Mouse (Mus musculus) frontal cortex, postnatal 10 days (tissue): Measurements from ENCODE around the gene Fras1.
A peak's percentile ranks its signal among the peaks of the same experiment; 100 is the strongest.

Source experiments
- DNase-seq, 2 experiments: peaks; one replicate each; pipeline ENCODE4 v3.0.0; 2022; ENCODE audit warnings: low spot score in 2 of 2, mixed read lengths in 1 of 2

The Fras1 gene

GRCm38 (mm10) chr5:96682777-96683176, 309.0 kb downstream of the Fras1 start:
- no peak for DNase-seq

DNA sequence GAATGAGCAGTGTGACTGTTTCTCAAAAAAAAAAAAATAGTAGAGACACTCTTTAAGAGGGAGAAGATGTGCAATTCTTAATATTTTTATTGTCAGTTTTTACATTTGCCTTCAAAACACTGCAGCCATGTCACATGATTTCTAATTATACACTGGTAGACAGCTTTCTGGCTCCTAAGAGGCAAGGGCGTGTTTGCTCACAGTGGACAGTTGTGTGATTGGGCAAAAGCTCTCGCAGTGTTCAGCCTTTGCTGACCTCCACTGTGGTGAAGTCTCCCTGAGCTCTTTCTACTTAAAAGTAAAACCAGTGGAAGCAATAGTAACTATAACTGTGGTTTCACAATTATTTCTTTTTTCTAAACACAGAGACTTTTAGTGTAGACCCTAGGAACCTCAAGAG, 315.1 kb downstream of the Fras1 start:
- DNase-seq: no peak

DNA sequence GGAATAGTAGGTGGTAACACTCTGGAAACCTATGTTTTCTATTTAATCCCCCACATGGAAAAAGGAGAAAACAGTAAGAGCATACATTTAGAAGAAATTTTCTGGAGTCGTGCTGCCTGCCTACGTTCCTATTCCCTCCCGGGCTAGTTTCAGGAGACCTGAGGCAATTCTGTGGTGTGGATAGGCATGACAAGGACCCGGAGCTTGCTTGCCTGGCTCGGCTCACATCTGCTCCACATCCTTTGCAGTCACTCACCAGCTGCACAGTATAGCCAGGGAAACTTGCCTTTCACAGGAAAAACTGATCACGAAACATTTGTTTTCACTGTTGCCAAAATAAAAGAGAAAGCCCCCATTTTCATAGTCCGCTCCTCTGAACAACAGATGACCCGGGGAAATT, 325.2 kb downstream of the Fras1 start:
- DNase-seq: no peak

DNA sequence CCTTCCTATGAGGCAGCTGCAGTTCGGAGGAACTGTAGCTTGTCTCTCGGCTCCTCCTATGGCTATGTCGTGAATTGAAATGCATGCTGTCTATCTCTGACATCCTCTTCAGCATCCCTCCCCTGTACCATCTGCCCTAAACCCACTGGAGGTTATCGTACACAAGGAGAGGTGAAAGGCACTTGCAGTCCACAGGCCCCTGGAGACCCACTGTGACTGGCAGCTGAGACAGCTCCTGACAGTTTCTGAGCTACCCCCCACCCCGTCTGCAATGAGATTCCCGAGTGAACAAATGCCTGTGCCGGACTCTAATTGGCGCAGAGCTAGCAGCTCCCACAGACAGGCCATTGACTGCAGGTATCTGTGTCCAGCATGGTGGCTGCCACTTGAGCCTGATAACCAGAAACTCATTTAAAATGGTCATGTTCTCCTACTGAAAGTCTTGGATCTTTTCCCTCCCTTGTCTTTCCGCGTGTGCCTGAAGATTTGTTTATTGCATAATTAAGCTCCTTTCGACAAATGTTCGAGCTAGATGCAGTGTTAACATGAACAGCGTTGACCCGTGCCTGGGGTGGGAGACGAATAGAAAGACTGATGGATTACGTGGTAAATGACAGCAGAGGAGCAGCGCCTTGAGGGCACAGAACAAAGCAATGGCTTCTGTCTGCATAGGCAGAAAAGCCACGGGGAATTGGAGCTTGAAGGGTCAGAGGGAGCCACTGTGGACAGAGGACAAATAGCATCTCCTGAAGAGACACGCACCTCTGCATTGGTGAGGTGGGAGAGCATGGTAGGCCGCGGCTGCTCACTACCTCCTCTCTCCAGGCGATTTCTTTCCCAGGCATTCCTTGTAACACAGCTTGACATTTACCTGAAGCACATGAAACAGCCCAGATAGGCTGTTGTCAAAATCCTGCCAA, 329.2 kb downstream of the Fras1 start:
- no peak for DNase-seq

GRCm38 (mm10) chr5:96708515-96708914, 334.8 kb downstream of the Fras1 start:
- DNase-seq: no peak

DNA sequence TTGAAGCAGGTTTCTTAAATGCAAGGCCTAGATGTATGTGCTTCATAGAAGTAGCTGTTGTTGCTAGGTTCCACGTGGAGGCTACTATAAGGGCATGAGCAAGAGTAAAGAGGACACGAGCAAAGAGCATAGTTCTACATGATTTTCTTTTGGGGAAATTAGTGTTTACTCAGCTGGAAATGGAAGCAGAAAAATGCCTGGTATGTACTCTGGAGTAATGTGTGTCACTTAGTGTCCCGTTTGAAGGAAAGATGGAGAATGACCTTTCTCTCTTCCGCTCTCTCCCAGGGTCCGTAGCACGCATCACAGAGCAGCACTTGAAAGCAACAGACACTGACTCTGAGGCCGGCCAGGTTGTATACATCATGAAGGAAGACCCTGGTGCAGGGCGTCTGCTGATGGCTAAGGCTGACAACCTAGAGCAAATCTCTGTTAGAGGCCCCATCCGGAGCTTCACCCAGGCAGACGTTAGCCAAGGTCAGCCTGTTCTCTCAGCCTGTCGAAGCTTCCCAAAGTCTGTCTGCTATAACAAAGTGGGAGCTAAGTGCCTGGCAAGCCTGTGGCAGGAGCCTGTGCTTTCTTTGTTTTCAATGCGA, 338.4 kb downstream of the Fras1 start:
- no peak for DNase-seq

DNA sequence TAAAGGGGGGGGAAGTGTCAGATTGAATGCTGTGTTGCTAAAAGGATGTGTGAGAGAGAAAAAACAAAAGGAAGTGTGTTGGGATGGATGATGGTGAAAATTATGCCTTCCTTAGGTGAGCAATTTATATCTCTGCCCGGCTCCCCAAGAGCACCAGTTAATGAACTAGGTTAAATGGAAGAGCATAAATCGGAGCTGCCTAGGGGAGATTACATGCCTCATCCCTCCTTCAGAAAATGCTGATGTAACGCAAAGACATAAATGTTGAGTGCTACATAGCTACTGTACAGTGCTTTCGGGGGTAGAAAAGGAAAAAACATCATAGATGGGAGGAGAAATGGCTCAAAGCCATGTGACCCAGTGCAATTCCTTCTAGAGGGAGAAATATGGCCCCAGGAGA, 339.0 kb downstream of the Fras1 start:
- no peak for DNase-seq

DNA sequence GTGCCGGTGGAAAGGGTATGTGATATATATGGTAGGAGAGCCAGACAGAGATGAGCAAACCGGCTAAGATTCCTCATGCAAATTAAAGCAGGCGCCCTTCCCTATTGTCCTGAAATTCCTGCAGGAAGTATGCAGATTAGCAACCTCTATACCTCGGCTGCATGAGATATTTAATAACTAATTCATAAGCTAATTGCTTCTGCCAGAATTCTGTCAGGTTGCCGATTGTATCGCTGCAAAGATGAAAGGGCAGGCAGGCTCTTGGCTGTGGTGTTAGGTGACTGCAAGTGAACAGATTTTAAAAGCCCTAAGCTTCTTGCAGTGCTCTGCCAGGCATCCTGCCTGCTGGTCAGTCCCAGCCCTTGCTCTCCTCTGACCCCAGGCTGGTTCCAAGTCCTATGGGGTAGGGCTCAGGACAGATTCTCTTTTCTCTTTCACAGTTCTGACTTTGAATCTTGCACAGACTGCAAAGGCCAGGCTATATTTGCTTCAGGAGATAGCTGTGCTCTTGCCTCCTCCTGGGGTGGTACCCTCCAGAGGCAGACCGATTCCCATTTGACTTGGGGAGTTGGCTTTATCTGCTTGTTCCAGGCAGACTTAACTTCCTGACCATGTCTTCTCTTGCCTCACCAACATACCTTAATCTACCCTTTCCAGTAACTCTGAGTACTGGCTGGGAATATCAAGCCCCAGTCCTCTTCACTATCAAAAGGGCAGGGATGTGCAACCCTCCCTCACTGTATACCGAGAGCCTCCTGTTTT, 342.7 kb downstream of the Fras1 start:
- no peak for DNase-seq

GRCm38 (mm10) chr5:96717690-96718089, 343.9 kb downstream of the Fras1 start:
- no peak for DNase-seq

- no peak for DNase-seq
Observed at GRCm38 (mm10) chr5:96718601-96719000, 344.8 kb downstream of the Fras1 start.

GRCm38 (mm10) chr5:96719221-96719620, 345.5 kb downstream of the Fras1 start:
- no peak for DNase-seq

DNA sequence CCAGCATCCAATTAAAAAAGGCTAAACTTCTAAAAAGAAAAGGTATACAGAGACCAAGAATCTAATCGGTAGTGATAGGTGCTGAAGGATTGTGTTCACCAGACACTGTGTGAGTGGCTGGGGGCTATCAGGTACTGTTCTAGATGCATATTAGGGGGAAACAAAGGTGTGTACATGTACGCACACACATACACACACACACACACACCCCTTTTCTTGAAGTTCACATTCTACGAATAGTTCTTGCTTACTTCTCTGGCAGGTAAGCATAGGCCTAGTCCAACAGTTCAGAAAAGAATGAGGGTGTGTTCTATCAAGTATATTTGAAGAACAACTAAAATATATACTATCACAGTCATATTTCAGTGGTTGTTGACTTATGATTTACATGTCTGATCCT, 348.9 kb downstream of the Fras1 start:
- DNase-seq: no peak

- DNase-seq: no peak
Observed at GRCm38 (mm10) chr5:96739138-96739878, 365.6 kb downstream of the Fras1 start.

DNA sequence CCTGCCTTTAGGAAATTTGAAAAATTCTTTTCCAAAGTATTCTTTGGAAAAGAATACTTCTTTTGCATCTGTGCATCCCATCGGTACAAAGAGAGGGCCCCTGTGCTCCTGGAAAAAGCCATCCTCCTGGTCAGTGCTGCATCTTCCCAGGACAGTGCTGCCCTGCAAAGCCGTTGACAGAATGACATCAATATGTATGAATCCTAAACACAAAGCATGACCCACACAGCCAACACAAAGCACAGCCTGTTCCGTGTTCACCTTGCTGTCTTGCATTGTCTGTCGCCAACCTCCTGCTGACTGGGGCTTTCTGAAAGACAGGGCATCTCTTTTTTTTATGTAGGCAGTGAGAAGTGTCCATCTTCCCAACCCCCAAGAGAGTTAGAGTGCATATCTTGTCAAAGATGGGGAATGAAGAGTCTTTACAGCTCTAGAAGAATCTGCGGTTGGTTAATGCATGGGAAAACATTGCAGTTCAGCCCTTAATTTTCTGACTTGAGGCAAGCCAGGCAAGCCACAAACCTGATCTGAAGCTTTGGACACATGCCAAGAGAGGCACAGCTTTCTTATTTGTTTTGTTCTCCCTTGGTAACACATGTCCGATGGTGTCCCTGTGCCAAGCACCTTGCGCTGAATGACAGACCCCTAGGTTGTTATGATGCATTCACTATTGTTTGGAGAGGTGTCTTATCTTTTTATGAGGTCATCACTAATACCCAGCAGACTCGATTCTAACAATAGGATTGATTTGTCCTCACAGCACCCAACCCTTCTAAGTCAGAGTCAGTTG, 373.6 kb downstream of the Fras1 start:
- DNase-seq: no peak

- DNase-seq: no peak
Observed at GRCm38 (mm10) chr5:96757615-96758014, 383.9 kb downstream of the Fras1 start.

- no peak for DNase-seq
Observed at GRCm38 (mm10) chr5:96762021-96762420, 388.3 kb downstream of the Fras1 start.

GRCm38 (mm10) chr5:96768846-96769471, 395.2 kb downstream of the Fras1 start:
- peak; percentile 22 to 65 for DNase-seq

- no peak for DNase-seq
Observed at GRCm38 (mm10) chr5:96783506-96784288, 409.9 kb downstream of the Fras1 start.

DNA sequence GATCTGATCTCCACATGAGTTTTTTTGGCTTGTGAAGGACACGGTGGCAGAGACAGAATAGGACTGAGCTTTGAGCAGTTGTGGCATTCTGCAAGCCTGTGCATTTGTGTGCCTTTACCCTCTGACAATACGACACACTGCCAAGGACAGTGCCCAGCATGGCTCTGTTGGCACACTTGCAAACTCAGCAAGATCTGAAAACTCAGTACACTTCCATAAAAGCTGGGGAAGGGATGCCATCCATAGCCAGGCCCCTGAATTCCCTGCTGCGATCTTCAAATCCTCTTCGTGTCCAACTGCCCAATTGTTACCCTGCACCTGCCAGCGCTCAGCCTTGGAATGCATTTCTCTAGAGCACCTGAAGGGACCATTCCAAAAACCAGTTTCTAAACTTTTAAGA, 411.3 kb downstream of the Fras1 start:
- no peak for DNase-seq

DNA sequence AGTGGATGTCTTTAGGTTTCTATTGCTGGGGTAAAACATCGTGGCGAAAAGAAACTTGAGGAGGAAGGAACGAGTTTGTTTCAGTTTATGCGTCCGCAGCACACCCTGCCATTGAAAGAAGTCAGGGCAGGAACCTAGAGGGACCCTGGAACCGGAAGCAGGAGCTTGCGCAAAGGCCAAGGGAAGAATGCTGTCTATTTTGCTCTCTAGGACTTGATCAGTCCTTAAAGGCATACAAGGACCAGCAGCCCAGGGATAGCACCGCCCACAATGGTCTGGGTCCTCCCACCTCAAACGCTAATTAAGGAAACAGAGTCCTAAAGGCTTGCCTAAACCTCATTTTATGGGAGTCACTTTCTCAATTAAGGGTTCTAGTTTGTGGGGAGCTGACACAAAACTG, 418.7 kb downstream of the Fras1 start:
- DNase-seq: no peak
